Mouse (Mus musculus) left cerebral cortex, postnatal 10 days (tissue): ENCODE measurements around the gene Cybrd1. TPM values are rescaled to one million over a fixed set of nuclear protein-coding genes. Genes with fewer than 3 reads are reported as not detected.
A peak's percentile ranks its signal among the peaks of the same experiment; 100 is the strongest.

Experiments
- DNase-seq, 2 experiments: peaks; one replicate each; pipeline ENCODE4 v3.0.0; 2021 to 2022; ENCODE audit warnings: low spot score in 2 of 2, mixed read lengths in 1 of 2; ENCODE audit errors: extremely low spot score in 1 of 2
- intact Hi-C: fragments of 180-260 bp; cut with DNase I; formaldehyde crosslinking; loops from one replicate; pipeline ENCODE4 v1.15.1; 2025
- total RNA-seq, 2 experiments: library from RNA; stranded (reverse); gene quantifications; 2 replicates each; pipeline ENCODE4 v1.2.3; 2021

The Cybrd1 gene
- total RNA-seq, 2 experiments from 2014 or later = 5.0 to 5.5 TPM

DNA sequence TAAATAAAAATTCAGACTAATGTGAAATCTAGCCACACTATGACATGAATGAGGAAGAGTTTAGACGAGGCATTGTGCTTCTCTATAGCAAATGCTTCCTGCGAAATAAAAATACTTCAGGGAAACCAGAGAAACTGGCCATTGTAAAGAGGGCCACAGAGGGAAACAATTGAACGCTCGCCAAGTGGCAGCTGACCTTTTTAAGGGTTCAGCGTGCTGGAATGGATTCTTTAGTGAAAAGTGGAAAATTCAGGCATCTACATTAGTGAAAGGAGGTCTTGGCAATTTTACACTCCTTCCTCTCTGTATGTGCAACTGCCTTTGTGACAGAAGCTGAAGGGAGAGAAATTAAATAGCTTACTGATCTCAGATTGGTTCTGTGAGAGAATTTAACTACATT is 3.7 kb downstream of the Cybrd1 start:
- intact Hi-C loops = no loop called here
- DNase-seq = no peak

DNA sequence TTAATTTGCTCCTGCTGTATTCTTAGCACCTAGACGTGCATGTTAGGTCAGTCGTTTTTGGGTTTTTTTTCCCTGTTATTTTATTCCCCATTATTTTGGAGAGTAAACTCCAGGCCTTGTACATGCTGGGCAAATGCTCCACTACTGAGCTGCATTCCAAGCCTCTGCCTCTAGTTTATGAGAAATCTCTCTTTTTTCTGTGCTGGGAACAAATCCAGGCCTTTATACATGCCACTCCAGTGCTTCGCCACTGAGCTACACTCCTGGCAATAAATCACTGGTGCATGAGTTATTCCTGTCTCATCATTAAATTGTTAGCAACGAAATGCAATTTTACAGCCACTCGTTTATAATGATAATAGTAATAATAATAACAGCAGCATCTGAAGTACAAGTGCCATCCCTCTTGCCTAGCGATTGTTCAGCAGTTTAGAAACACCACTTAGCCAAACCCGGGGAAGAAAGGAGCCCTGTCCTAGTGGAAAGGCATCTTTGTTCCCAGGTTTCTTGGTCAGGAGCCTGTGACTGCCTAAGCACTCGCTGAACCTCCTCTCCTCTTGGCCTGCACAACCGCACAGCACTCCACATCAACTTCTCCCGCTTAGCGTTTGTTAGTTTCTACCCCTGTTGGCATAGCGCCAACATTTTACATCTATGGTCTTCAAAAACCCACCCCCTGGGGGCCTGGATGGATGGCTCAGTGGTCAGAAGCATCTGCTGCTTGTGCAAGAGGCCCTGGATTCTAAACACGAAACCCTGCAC is 4.7 kb downstream of the Cybrd1 start:
- intact Hi-C loops = no loop called here
- DNase-seq = no peak

- DNase-seq = no peak
- intact Hi-C loops = no loop called here
Measured at GRCm38 (mm10) chr2:71123591-71123990, 5.9 kb downstream of the Cybrd1 start.

DNA sequence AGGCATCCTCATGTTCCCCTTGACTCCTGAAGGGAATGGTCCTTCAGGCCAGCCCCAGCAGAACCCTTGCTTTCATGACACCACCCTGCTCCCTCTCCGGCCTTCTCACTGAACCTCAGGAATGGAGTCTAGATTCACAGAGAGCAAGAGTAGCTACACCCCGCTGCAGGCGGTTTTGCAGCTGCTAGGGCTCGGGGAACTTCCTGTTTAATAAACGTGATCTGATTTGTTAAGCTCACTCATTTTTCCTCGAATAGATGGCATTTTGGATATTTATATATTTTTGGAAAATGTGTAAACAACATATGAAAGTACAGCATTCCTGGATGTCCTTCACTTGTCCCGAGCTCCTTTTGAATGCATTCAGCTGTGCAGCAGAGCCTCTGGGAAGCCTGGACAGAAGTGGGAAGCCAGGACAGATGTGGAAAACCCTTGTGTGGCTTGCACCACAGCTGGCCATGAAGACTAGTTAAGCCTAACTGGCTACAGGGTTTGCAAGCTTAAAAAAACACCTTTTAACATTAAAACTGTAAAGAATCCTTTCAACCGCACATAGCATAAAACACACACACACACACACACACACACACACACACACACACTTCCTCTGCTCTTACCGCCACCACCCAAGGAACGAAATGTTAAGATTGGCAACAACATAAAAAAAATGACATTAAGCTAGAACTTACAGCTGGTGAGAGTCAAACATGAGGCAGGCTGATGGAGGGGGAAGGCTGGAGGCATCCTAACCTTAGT is 10.2 kb downstream of the Cybrd1 start:
- DNase-seq = no peak

DNA sequence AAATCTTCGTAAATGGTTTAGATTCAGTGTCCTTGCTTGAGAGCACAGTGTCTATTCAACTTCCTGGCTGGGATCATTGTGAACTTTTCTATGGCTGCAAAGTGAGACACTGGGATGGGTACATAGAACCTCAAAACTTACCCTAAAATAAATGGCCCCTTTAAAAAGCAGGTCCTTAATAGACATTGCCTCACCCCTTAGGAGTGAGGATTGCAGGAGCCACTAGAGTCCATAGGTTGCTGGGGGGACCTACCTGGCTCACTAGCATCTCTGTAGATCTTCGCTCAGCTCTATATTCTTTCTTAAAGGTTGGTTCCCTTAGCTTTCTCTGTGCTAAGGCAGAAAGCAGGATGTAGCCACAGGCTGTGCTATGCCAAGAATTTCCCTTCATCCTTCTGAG is 12.6 kb downstream of the Cybrd1 start:
- intact Hi-C loops = no loop called here
- DNase-seq = no peak

More for the DNA sequence above, 10.2 kb downstream of the Cybrd1 start:
- intact Hi-C loops = no loop called here

DNA sequence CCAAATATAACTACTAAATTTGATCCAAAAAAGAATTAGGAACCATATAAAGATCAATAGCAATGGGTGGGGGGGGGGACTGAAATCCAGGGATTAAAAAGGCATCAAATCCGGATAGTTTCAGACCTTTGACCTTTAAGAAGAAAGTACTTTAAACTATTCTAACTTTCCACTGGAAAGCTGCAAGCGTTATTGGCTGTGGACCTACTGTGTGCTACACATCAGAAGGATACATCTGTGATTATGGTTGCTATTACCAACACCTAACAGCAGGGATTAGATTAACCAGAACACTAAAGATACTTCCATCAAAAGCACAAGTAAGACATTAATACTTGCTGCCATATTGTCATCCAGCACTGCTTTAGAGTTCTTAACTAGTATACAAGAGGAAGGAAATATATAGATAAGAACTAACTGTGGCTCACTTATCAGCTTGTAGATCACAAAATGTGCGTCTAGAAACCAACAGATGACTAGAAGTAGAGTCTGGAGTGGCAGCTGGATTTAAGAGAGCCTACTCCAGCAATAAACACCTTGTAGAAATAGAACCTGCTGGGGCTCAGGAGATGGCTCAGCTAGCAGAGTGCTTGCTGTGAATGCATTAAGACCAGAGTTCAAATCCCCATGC is 14.3 kb downstream of the Cybrd1 start:
- no peak for DNase-seq
- intact Hi-C loops = no loop called here

GRCm38 (mm10) chr2:71134041-71134505 is 16.4 kb downstream of the Cybrd1 start:
- DNase-seq = no peak
- intact Hi-C loops = no loop called here

GRCm38 (mm10) chr2:71134836-71135235 is 17.1 kb downstream of the Cybrd1 start:
- no peak for DNase-seq
- intact Hi-C loops = no loop called here

- no peak for DNase-seq
- intact Hi-C loops = no loop called here
Measured at GRCm38 (mm10) chr2:71140622-71141021, 22.9 kb downstream of the Cybrd1 start.

- intact Hi-C loops = no loop called here
- DNase-seq = no peak
Measured at GRCm38 (mm10) chr2:71142410-71142809, 24.7 kb downstream of the Cybrd1 start.

- DNase-seq = no peak
- intact Hi-C loops = no loop called here
Measured at GRCm38 (mm10) chr2:71145853-71146252, 28.1 kb downstream of the Cybrd1 start.

- intact Hi-C loops = no loop called here
- DNase-seq = no peak
Measured at GRCm38 (mm10) chr2:71146266-71146665, 28.5 kb downstream of the Cybrd1 start.

GRCm38 (mm10) chr2:71147816-71148215 is 30.1 kb downstream of the Cybrd1 start:
- DNase-seq = no peak
- intact Hi-C loops = no loop called here

DNA sequence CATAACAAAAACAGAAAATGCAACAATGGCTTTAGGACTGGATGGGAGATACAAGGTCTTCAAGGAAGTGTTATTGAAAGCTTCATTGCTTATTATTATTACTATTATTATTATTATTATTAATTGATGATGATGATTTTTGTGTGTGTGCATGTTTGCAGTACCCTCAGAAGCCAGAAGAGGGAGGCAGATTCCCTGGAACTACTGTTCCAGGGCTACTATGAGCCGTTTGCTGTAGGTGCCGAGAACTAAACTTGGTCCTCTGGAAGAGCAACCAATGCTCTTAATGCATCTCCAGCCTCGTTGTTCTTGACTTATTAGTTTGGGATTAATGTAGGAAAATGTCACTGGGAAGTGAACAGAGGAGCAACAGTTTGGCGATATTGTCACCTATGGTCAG is 34.4 kb downstream of the Cybrd1 start:
- intact Hi-C loops = no loop called here
- no peak for DNase-seq

DNA sequence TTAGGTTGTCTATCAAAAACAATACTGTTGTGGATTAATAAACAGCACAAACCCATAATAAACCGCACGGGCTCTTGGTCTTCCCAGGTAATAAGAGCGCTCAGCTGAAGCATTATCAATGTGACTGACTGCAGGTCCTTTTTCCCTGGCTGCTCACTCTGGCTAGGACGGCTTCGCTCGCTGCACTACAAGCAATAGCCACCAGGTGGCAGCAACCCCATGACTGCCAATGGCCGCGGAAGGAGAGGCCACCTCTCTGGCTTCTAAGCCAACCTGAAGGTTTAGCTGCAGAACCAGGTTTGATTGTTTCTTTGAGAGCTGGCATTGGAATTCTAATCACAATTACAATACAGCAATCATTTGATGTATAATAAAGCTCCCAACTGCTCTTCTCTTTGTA is 37.8 kb downstream of the Cybrd1 start:
- intact Hi-C loops = loop anchor here (5.0 kb wide), 1 partner anchor 72 kb away; no protein-coding TSS in a partner anchor
- DNase-seq = peak; percentile 46 to 66

DNA sequence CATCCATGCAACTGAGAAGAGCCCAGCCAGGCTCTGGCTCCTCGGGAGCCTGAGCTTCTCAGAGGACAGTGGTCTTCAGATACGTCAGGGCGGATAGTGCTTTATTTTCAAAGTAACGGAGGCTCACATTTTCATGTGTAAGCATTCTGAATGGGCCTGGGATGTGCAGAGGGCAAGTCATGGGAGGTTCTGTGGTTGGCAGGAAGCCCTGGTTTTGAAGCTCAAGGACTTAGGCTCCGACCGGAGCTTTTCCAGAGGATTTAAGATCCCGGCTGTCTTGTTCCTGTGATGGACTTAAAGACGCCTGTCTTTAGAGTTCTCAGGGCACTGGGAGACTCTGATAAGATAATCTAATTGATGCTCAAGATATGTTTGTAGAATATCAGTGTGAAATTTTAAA is 38.7 kb downstream of the Cybrd1 start:
- DNase-seq = no peak
- intact Hi-C loops = loop anchor here (5.0 kb wide), 1 partner anchor 71 kb away; no protein-coding TSS in a partner anchor

DNA sequence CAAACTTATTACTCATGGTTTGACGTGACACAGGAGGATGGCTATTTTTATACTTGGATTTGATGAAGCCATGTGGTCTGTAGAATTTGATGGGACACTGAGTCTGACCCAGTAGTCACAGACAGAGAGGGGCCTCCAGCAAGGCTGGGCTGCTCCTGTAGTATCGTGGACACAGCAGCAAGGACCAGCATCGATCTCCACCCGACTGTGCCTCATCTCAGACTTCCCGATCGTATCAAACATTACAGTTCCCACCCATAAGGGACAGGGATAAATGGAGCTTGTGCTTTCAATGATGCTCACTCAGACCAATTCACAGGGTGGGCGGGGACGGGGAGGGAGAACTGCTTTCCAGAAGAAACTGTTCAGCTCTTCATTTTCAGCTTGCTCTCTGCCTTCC is 40.2 kb downstream of the Cybrd1 start:
- intact Hi-C loops = loop anchor here (5.0 kb wide), 1 partner anchor 69 kb away; no protein-coding TSS in a partner anchor
- no peak for DNase-seq

GRCm38 (mm10) chr2:71159576-71160306 is 42.0 kb downstream of the Cybrd1 start:
- DNase-seq = no peak
- intact Hi-C loops = loop anchor here (5.0 kb wide), 1 partner anchor 68 kb away; no protein-coding TSS in a partner anchor

GRCm38 (mm10) chr2:71160307-71160861 is 42.7 kb downstream of the Cybrd1 start:
- intact Hi-C loops = no loop called here
- DNase-seq = no peak
